Mouse (Mus musculus): Measurements from ENCODE around the gene Mog. TPM values are rescaled to one million over a fixed set of nuclear protein-coding genes. Genes with fewer than 3 reads are reported as not detected.
"Not testable (repeated sequence)": the region's sequence is repeated elsewhere in the genome, so short reads cannot be mapped to it uniquely, and the experiment has no call there.

Mog gene
- polyA plus RNA-seq, 1 experiment from 2014 or later = 0.39 TPM

GRCm38 (mm10) chr17:36993770-36994325, 29.4 kb downstream of the Mog start:
- Histone ChIP-seq H3K27ac (ENCODE audit: low read depth, low read length) (no peak overlapping the region), H3K9ac (ENCODE audit: low read depth, low read length) (no peak overlapping the region), H3K4me1 (replicated peaks; ENCODE audit: control insufficient read depth, insufficient read depth, low read length) (no peaks in the 10 kb centered on the region), H3K27me3 (ENCODE audit: control insufficient read depth, insufficient read depth, low read length) (peaks cover 7% of the 10 kb centered on the region), H3K36me3 (ENCODE audit: control insufficient read depth, insufficient read depth, low read length) (no peaks in the 10 kb centered on the region), H3K9me3 (ENCODE audit: control insufficient read depth, low read length) (no peaks in the 10 kb centered on the region), H3K4me2 (replicated peaks; ENCODE audit: low read depth, low read length) (no peak overlapping the region), H3K4me3 (ENCODE audit: low read depth, low read length) (no peak overlapping the region)
- no peak for DNase-seq (ENCODE audit: low spot score)
- no peak for ATAC-seq (ENCODE audit: low FRiP score)
- WGBS = 84% methylated on average over 4 of the region's 4 CpGs

GRCm38 (mm10) chr17:36992336-36993104, 30.7 kb downstream of the Mog start:
- Histone ChIP-seq H3K9me3 (ENCODE audit: control insufficient read depth, low read length) (no peaks in the 10 kb centered on the region), H3K27ac (ENCODE audit: low read depth, low read length) (no peak overlapping the region), H3K4me1 (replicated peaks; ENCODE audit: control insufficient read depth, insufficient read depth, low read length) (no peaks in the 10 kb centered on the region), H3K36me3 (ENCODE audit: control insufficient read depth, insufficient read depth, low read length) (no peaks in the 10 kb centered on the region), H3K9ac (ENCODE audit: low read depth, low read length) (no peak overlapping the region), H3K4me2 (replicated peaks; ENCODE audit: low read depth, low read length) (no peak overlapping the region), H3K27me3 (ENCODE audit: control insufficient read depth, insufficient read depth, low read length) (peaks cover 11% of the 10 kb centered on the region), H3K4me3 (ENCODE audit: low read depth, low read length) (no peak overlapping the region)
- WGBS = 78% methylated on average over 3 of the region's 3 CpGs
- no peak for ATAC-seq (ENCODE audit: low FRiP score)
- no peak for DNase-seq (ENCODE audit: low spot score)

GRCm38 (mm10) chr17:36990630-36991029, 32.6 kb downstream of the Mog start:
- not testable (repeated sequence) for H3K9me3 ChIP-seq (ENCODE audit: control insufficient read depth, low read length); H3K4me3 ChIP-seq (ENCODE audit: low read depth, low read length); ATAC-seq (ENCODE audit: low FRiP score); H3K4me1 ChIP-seq (replicated peaks; ENCODE audit: control insufficient read depth, insufficient read depth, low read length); H3K9ac ChIP-seq (ENCODE audit: low read depth, low read length); H3K27ac ChIP-seq (ENCODE audit: low read depth, low read length); H3K4me2 ChIP-seq (replicated peaks; ENCODE audit: low read depth, low read length); H3K36me3 ChIP-seq (ENCODE audit: control insufficient read depth, insufficient read depth, low read length); DNase-seq (ENCODE audit: low spot score)
- 96% methylated on average over 6 of the region's 6 CpGs for WGBS
- peaks cover 11% of the 10 kb centered on the region for H3K27me3 ChIP-seq (ENCODE audit: control insufficient read depth, insufficient read depth, low read length)

GRCm38 (mm10) chr17:36989437-36989836, 33.8 kb downstream of the Mog start, which contains the start of gene H2-M5:
TSS of gene H2-M5 (minus strand) at chr17:36989537.
- H3K4me1 ChIP-seq (replicated peaks; ENCODE audit: control insufficient read depth, insufficient read depth, low read length) = no peaks in the 10 kb centered on the region
- no peaks in the 10 kb centered on the region for H3K36me3 ChIP-seq (ENCODE audit: control insufficient read depth, insufficient read depth, low read length)
- no peak for ATAC-seq (ENCODE audit: low FRiP score)
- H3K4me2 ChIP-seq (replicated peaks; ENCODE audit: low read depth, low read length) = no peak within 1 kb of the TSS
- H3K9me3 ChIP-seq (ENCODE audit: control insufficient read depth, low read length) = no peaks in the 10 kb centered on the region
- H3K9ac ChIP-seq (ENCODE audit: low read depth, low read length) = no peak within 1 kb of the TSS
- H3K27me3 ChIP-seq (ENCODE audit: control insufficient read depth, insufficient read depth, low read length) = peaks cover 11% of the 10 kb centered on the region
- 26% methylated on average over 5 of the region's 5 CpGs for WGBS
- DNase-seq (ENCODE audit: low spot score) = no peak
- H3K27ac ChIP-seq (ENCODE audit: low read depth, low read length) = no peak within 1 kb of the TSS
- no peak within 1 kb of the TSS for H3K4me3 ChIP-seq (ENCODE audit: low read depth, low read length)

GRCm38 (mm10) chr17:36988475-36988874, 34.7 kb downstream of the Mog start:
- Histone ChIP-seq H3K27me3 (ENCODE audit: control insufficient read depth, insufficient read depth, low read length) (peaks cover 11% of the 10 kb centered on the region), H3K4me3 (ENCODE audit: low read depth, low read length) (no peak overlapping the region), H3K4me2 (replicated peaks; ENCODE audit: low read depth, low read length) (no peak overlapping the region), H3K36me3 (ENCODE audit: control insufficient read depth, insufficient read depth, low read length) (no peaks in the 10 kb centered on the region), H3K4me1 (replicated peaks; ENCODE audit: control insufficient read depth, insufficient read depth, low read length) (no peaks in the 10 kb centered on the region), H3K9ac (ENCODE audit: low read depth, low read length) (no peak overlapping the region), H3K27ac (ENCODE audit: low read depth, low read length) (no peak overlapping the region), H3K9me3 (ENCODE audit: control insufficient read depth, low read length) (no peaks in the 10 kb centered on the region)
- ATAC-seq (ENCODE audit: low FRiP score) (0 out of 2 replicates have a peak, but pooled peaks have one; percentile 40), DNase-seq (ENCODE audit: low spot score) (no peak)
- WGBS = 9% methylated on average over 24 of the region's 24 CpGs

- no peak overlapping the region for H3K27ac ChIP-seq (ENCODE audit: low read depth, low read length)
- DNase-seq (ENCODE audit: low spot score) (no peak), ATAC-seq (ENCODE audit: low FRiP score) (no peak)
- H3K4me2 ChIP-seq (replicated peaks; ENCODE audit: low read depth, low read length) = no peak overlapping the region
- no peaks in the 10 kb centered on the region for H3K27me3 ChIP-seq (ENCODE audit: control insufficient read depth, insufficient read depth, low read length)
- no peak overlapping the region for H3K4me3 ChIP-seq (ENCODE audit: low read depth, low read length)
- no peaks in the 10 kb centered on the region for H3K36me3 ChIP-seq (ENCODE audit: control insufficient read depth, insufficient read depth, low read length)
- H3K9ac ChIP-seq (ENCODE audit: low read depth, low read length) = no peak overlapping the region
- no peaks in the 10 kb centered on the region for H3K4me1 ChIP-seq (replicated peaks; ENCODE audit: control insufficient read depth, insufficient read depth, low read length)
- no peaks in the 10 kb centered on the region for H3K9me3 ChIP-seq (ENCODE audit: control insufficient read depth, low read length)
- 38% methylated on average over 5 of the region's 5 CpGs for WGBS
Measured at GRCm38 (mm10) chr17:36982253-36983155, 40.7 kb downstream of the Mog start.

- DNase-seq (ENCODE audit: low spot score) = peak; percentile 25
Measured at GRCm38 (mm10) chr17:36981845-36982244, 41.4 kb downstream of the Mog start.

GRCm38 (mm10) chr17:36981221-36981813, 41.9 kb downstream of the Mog start, which contains the start of gene 2410137M14Rik:
TSS of gene 2410137M14Rik (minus strand) at chr17:36981237.
- Histone ChIP-seq H3K27ac (ENCODE audit: low read depth, low read length) (no peak within 1 kb of the TSS), H3K4me2 (replicated peaks; ENCODE audit: low read depth, low read length) (0 out of 2 replicates have a peak within 1 kb of the TSS, but pooled peaks have one; percentile 1), H3K4me1 (replicated peaks; ENCODE audit: control insufficient read depth, insufficient read depth, low read length) (no peaks in the 10 kb centered on the region), H3K9ac (ENCODE audit: low read depth, low read length) (no peak within 1 kb of the TSS), H3K9me3 (ENCODE audit: control insufficient read depth, low read length) (no peaks in the 10 kb centered on the region), H3K27me3 (ENCODE audit: control insufficient read depth, insufficient read depth, low read length) (no peaks in the 10 kb centered on the region), H3K4me3 (ENCODE audit: low read depth, low read length) (no peak within 1 kb of the TSS), H3K36me3 (ENCODE audit: control insufficient read depth, insufficient read depth, low read length) (no peaks in the 10 kb centered on the region)
- DNase-seq (ENCODE audit: low spot score) (no peak), ATAC-seq (ENCODE audit: low FRiP score) (no peak)
- 13% methylated on average over 18 of the region's 18 CpGs for WGBS

More at GRCm38 (mm10) chr17:36981845-36982244, 41.4 kb downstream of the Mog start:
- no peak overlapping the region for H3K4me2 ChIP-seq (replicated peaks; ENCODE audit: low read depth, low read length)
- H3K27ac ChIP-seq (ENCODE audit: low read depth, low read length) = no peak overlapping the region
- H3K36me3 ChIP-seq (ENCODE audit: control insufficient read depth, insufficient read depth, low read length) = no peaks in the 10 kb centered on the region
- no peaks in the 10 kb centered on the region for H3K9me3 ChIP-seq (ENCODE audit: control insufficient read depth, low read length)
- H3K27me3 ChIP-seq (ENCODE audit: control insufficient read depth, insufficient read depth, low read length) = no peaks in the 10 kb centered on the region
- H3K9ac ChIP-seq (ENCODE audit: low read depth, low read length) = no peak overlapping the region
- ATAC-seq (ENCODE audit: low FRiP score) = no peak
- WGBS = 16% methylated on average over 4 of the region's 4 CpGs
- no peaks in the 10 kb centered on the region for H3K4me1 ChIP-seq (replicated peaks; ENCODE audit: control insufficient read depth, insufficient read depth, low read length)
- no peak overlapping the region for H3K4me3 ChIP-seq (ENCODE audit: low read depth, low read length)
